Mouse (Mus musculus) stomach, embryonic 16.5 days (tissue): ENCODE measurements at regions not wholly inside any gene's neighbourhood (a gene's known extent, or its start where the extent isn't known, plus 50 kb on each side); places are given as distances from the start of the nearest gene placed in this dataset.

Experiments used
- ATAC-seq: fragments of 200-750 bp; cut with Nextera tagmentation; 2 replicates; pipeline ENCODE4 v1.8.0; 2017; ENCODE audit warnings: moderate number of reproducible peaks, moderate TSS enrichment; ENCODE audit not compliant: insufficient read depth, low FRiP score
- H3K27ac ChIP-seq: fragments of 300-500 bp; sonication (generic); 2 replicates; pipeline ENCODE4 v1.5.1; 2014; ENCODE audit warnings: low read length
- H3K27me3 ChIP-seq: fragments of 300-500 bp; sonication (generic); 2 replicates; pipeline ENCODE4 v1.6.1; 2014; ENCODE audit warnings: low read length, control low read depth, mixed read lengths; ENCODE audit not compliant: control insufficient read depth, insufficient read depth
- H3K36me3 ChIP-seq: fragments of 300-500 bp; sonication (generic); 2 replicates; pipeline ENCODE4 v1.6.1; 2014; ENCODE audit warnings: low read length; ENCODE audit not compliant: control insufficient read depth, insufficient read depth
- H3K4me1 ChIP-seq: fragments of 300-500 bp; sonication (generic); 2 replicates; pipeline ENCODE4 v1.6.1; 2014; ENCODE audit warnings: low read length, control low read depth, mixed read lengths; ENCODE audit not compliant: control insufficient read depth, insufficient read depth
- H3K4me2 ChIP-seq: fragments of 300-500 bp; sonication (generic); 2 replicates; pipeline ENCODE4 v1.6.1; 2014; ENCODE audit warnings: low read depth, low read length, mixed read lengths
- H3K4me3 ChIP-seq: fragments of 300-500 bp; sonication (generic); replicated peaks from 2 replicates; pipeline ENCODE4 v1.5.1; 2014; ENCODE audit warnings: mild to moderate bottlenecking, low read length
- H3K9ac ChIP-seq: fragments of 300-500 bp; sonication (generic); 2 replicates; pipeline ENCODE4 v1.6.1; 2014; ENCODE audit warnings: low read length
- H3K9me3 ChIP-seq: fragments of 300-500 bp; sonication (generic); replicated peaks from 2 replicates; pipeline ENCODE4 v1.6.1; 2016; ENCODE audit warnings: low read length, control low read depth; ENCODE audit not compliant: control insufficient read depth
- WGBS: fragments of 180-500 bp; shearing (Covaris S2); extraction: QIAGEN DNeasy Blood & Tissue Kit; methylation state at CpG from one replicate; pipeline ENCODE4 v1.1.7; 2014; 5-methylcytosine and 5-hydroxymethylcytosine counted together

DNA sequence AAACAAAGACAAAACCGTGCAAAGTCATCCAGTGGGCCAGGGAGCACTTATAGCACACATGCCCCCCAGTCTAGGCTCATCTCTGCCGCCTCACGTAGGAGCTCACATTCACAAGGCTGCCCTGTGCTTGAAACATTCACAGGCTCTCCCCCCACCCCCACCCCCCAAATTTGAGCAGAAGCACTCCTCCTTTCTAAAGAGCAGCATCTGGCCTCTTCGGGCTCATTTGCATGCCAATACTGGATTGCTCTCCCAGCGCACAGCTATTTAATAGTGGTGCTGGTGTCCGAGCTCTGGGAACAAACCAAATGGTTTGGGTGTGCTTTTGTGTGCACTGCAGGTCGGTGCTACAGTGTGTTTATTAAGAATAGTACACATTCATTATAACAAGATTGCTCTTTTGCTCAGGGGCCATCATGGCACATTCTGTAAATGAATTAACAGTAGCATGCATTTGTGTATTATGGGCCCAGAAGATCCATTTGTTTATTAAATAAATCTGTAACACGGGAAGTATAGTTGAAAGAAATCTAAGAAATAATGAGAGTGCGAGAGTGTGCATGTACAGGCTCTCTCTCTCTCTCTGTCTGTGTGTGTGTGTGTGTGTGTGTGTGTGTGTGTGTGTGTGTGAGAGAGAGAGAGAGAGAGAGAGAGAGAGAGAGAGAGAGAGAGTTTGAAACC, 108.3 kb upstream of the Zeb2 start:
- no peaks in the 10 kb centered on the region for H3K27me3 ChIP-seq
- no peak overlapping the region for H3K9ac ChIP-seq
- H3K9me3 ChIP-seq: no peaks in the 10 kb centered on the region
- WGBS: 43% methylated on average over 9 of the region's 9 CpGs
- H3K4me3 ChIP-seq: no peak overlapping the region
- H3K4me1 ChIP-seq: no peaks in the 10 kb centered on the region; the same call in 1 of the 2 replicates
- H3K27ac ChIP-seq: no peak overlapping the region
- no peaks in the 10 kb centered on the region for H3K36me3 ChIP-seq
- no peak overlapping the region for H3K4me2 ChIP-seq
- no peak for ATAC-seq

DNA sequence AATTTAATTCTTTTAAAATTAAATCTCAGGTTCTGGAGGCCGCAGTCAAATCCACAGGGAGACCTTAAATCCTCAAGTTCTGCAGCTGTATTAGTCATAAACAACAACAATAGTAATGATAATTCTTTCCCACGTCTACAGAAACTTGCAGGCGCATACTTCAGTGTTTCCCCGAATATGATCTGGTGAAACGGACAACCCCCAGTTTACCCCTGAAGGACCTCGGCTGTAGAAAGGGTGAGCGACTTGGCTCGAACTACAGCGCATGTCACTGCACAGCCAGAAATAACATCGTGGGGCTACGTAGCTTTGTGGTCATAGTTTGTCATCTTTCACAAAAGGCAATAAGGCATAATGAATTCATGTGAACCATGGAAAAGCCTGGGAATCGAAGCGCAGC, 105.0 kb upstream of the Zeb2 start:
- no peaks in the 10 kb centered on the region for H3K36me3 ChIP-seq
- H3K27me3 ChIP-seq: no peaks in the 10 kb centered on the region
- no peak for ATAC-seq
- WGBS: 76% methylated on average over 13 of the region's 13 CpGs
- no peak overlapping the region for H3K27ac ChIP-seq
- H3K4me3 ChIP-seq: no peak overlapping the region
- H3K9me3 ChIP-seq: no peaks in the 10 kb centered on the region
- H3K4me1 ChIP-seq: no peaks in the 10 kb centered on the region; the same call in 1 of the 2 replicates
- H3K9ac ChIP-seq: no peak overlapping the region
- no peak overlapping the region for H3K4me2 ChIP-seq

DNA sequence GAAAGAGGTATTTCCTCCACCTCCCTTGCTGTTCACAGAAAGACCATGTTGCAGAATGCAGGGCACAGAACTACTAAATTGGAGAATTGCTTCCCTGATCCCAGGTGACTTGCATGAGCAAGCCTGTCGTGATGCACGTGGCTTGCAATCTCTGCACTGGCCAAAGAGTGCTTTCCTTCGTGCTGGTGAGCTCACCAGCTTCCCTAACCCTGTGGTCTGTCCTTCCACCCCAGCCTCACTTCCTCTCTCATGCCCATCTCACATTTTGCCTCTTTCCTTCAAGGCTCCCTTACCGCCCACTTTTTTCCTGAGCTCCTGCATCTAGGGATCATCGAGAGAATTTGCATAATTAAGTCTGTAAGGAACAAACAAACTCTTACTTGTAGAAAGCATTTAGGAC, 102.7 kb upstream of the Zeb2 start:
- 61% methylated on average over 5 of the region's 5 CpGs for WGBS
- no peak overlapping the region for H3K27ac ChIP-seq
- H3K9me3 ChIP-seq: no peaks in the 10 kb centered on the region
- H3K4me1 ChIP-seq: no peaks in the 10 kb centered on the region
- no peak for ATAC-seq
- H3K36me3 ChIP-seq: no peaks in the 10 kb centered on the region
- no peak overlapping the region for H3K9ac ChIP-seq
- no peak overlapping the region for H3K4me2 ChIP-seq
- no peaks in the 10 kb centered on the region for H3K27me3 ChIP-seq
- H3K4me3 ChIP-seq: no peak overlapping the region

DNA sequence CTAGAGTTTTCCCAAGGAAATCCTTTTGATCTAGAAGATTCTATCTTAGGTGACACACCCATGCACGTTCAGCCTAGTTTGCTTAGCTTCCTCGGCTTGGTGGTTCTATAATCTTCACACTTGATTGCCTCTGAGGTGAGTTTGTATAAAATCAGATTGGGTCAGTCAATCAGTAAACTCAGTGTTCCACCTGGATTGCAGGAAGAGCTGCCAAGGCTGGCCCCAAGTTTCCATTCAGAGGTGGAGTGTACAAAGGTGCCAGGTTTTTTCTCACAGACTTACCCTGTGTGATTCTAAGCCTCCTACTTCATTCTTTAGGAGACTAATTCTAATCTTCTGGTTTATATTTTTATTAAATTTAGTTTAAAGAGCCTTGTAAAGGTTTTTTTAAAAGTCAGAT, 95.6 kb upstream of the Zeb2 start:
- 47% methylated on average over 2 of the region's 2 CpGs for WGBS
- ATAC-seq: no peak
- Histone ChIP-seq H3K36me3 (no peaks in the 10 kb centered on the region), H3K4me2 (no peak overlapping the region), H3K9ac (no peak overlapping the region), H3K4me3 (no peak overlapping the region), H3K4me1 (no peaks in the 10 kb centered on the region), H3K9me3 (no peaks in the 10 kb centered on the region), H3K27ac (no peak overlapping the region), H3K27me3 (no peaks in the 10 kb centered on the region)

DNA sequence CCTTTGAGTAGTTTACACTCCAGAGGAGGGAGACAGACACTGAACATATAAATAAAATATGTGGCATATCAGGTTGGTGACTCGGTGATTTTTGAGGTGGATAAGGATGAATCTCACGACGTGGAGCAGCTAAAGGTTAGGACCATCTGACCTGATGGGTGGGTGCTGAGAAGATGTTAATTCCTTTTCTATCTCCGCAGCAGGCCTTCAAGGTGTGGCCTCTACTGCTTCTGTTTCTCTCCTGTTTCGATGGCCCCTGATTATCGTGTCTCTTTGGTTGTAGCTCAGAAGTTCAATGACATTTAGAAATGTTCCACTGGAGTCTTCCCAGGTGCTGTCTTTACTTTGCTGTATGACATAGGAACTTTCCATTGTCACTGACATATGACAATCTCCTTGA, 91.3 kb upstream of the Zeb2 start:
- H3K27me3 ChIP-seq: no peaks in the 10 kb centered on the region
- H3K9ac ChIP-seq: no peak overlapping the region
- H3K27ac ChIP-seq: no peak overlapping the region
- ATAC-seq: no peak
- no peak overlapping the region for H3K4me3 ChIP-seq
- no peaks in the 10 kb centered on the region for H3K4me1 ChIP-seq
- H3K36me3 ChIP-seq: no peaks in the 10 kb centered on the region
- H3K9me3 ChIP-seq: no peaks in the 10 kb centered on the region
- no peak overlapping the region for H3K4me2 ChIP-seq
- WGBS: 88% methylated on average over 6 of the region's 6 CpGs

DNA sequence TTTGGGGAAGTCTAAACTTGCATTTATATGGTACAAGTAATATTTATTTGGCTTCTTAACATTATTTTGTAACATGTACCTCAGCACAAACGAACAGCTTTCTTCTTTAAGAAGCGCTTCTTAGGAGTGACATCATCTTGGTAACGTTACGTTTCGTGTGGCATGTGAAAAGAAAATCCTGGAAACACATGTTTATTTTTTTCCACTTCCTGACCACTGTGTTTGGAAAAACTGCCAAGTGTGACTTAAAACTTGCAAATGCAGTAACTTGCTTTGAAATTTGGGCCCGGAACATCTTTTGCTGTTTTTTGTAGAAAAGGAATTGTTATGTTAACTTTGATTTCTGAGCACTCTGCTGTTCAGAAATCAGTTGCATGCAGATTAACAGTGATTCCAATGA, 88.6 kb upstream of the Zeb2 start:
- Histone ChIP-seq H3K4me3 (no peak overlapping the region), H3K27me3 (no peaks in the 10 kb centered on the region), H3K9me3 (no peaks in the 10 kb centered on the region), H3K36me3 (no peaks in the 10 kb centered on the region), H3K4me2 (no peak overlapping the region), H3K9ac (no peak overlapping the region), H3K27ac (no peak overlapping the region), H3K4me1 (no peaks in the 10 kb centered on the region)
- WGBS: 49% methylated on average over 6 of the region's 6 CpGs
- no peak for ATAC-seq

DNA sequence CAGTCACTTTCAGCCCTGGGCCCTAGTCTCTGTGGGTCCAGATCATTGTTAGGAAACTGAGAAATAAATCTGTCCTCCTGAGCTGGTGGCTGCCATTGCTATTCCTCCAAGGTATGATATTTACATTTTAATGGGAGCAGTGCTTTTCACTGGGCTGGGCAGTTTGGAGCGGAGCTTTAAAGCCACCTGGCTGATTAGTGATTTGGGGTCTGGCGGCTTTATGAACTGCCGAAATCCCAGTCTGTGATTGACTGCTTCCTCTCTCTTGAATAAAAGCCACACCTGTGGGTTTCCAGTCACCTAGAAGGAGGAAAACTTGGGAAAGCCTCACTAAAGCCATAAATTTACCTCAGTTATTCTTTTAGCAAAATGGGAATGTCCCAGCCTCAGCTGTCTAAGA, 88.0 kb upstream of the Zeb2 start:
- 68% methylated on average over 3 of the region's 3 CpGs for WGBS
- ATAC-seq: no peak
- no peak overlapping the region for H3K4me3 ChIP-seq

DNA sequence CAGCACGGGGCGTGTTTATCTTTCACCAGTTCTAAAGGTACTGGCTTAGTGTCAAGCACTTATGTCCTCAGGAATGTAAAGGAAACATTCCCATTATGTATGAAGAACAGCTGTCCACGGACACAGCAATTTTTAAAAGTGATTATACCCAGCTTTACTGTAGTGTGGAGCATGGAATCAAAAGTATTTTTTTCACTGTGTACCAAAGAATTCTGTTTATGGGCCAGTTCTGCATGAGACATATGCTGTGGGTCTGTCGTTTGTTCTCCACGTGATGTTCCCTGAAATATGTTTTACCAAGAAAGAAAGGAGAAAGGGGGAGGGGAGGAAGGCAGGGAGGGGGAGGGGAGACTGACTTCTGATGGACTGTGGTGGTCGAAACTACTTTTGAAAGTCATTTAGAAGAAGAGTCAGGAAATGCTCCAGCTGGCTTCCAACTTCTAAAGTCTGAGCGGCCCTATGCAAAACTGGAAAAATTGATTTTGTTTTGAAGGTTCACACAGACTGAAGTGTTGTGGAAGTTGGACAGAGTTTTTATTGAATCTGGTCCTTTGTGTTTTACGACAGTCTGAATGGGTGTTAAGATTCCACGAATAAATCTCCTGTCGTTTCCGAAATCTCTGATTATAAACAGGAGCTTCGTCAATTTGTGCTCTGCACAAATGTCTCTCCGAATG, 80.9 kb upstream of the Zeb2 start:
- peak overlapping the region; percentile 10; the same call in 1 of the 2 replicates for H3K27ac ChIP-seq
- no peaks in the 10 kb centered on the region for H3K36me3 ChIP-seq
- no peak overlapping the region for H3K4me2 ChIP-seq
- H3K9me3 ChIP-seq: no peaks in the 10 kb centered on the region
- 43% methylated on average over 13 of the region's 13 CpGs for WGBS
- H3K9ac ChIP-seq: no peak overlapping the region
- H3K4me1 ChIP-seq: no peaks in the 10 kb centered on the region
- no peak overlapping the region for H3K4me3 ChIP-seq
- ATAC-seq: no peak
- H3K27me3 ChIP-seq: no peaks in the 10 kb centered on the region

More for the DNA sequence above, 88.0 kb upstream of the Zeb2 start:
- H3K4me2 ChIP-seq: no peak overlapping the region
- H3K4me1 ChIP-seq: no peaks in the 10 kb centered on the region
- no peaks in the 10 kb centered on the region for H3K27me3 ChIP-seq
- H3K36me3 ChIP-seq: no peaks in the 10 kb centered on the region
- no peaks in the 10 kb centered on the region for H3K9me3 ChIP-seq
- H3K9ac ChIP-seq: no peak overlapping the region
- no peak overlapping the region for H3K27ac ChIP-seq

DNA sequence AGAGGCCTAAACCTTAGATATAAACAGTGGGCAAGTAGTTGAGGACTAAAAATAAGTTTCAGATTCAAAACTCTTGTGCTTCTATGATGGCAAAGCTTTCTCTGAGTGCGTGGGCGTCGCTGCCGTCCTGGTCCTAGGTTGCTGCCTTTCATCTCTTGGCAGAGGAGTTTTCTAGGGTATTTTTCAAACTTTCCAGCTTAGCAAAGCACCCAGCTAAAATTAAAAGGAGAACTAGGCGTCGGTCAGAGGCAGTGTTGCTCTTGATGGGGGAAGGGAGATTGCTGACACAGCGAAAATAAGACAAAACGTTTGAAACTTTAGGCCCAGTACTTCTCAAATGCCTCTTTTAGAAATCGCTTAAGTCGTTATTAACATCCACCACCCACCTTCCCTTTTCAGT, 80.1 kb upstream of the Zeb2 start:
- no peak overlapping the region for H3K4me3 ChIP-seq
- H3K9ac ChIP-seq: no peak overlapping the region
- H3K4me1 ChIP-seq: no peaks in the 10 kb centered on the region
- no peaks in the 10 kb centered on the region for H3K27me3 ChIP-seq
- H3K36me3 ChIP-seq: no peaks in the 10 kb centered on the region
- ATAC-seq: no peak
- no peaks in the 10 kb centered on the region for H3K9me3 ChIP-seq
- no peak overlapping the region for H3K4me2 ChIP-seq
- 59% methylated on average over 10 of the region's 10 CpGs for WGBS
- H3K27ac ChIP-seq: no peak overlapping the region
